Mouse (Mus musculus): ENCODE results near the gene Ptpru. TPM values are rescaled to one million over a fixed set of nuclear protein-coding genes. Genes with fewer than 3 reads are reported as not detected.
A peak's percentile ranks its signal among the peaks of the same experiment; 100 is the strongest.

Ptpru gene
- polyA plus RNA-seq, 1 experiment: 12.1 TPM

GRCm38 (mm10) chr4:131845991-131846778 is 8.1 kb upstream of the Ptpru start:
- Histone ChIP-seq H3K9me3 (replicated peaks; ENCODE audit: control insufficient read depth, insufficient read depth, low read length, poor library complexity, severe bottlenecking) (no peaks in the 10 kb centered on the region), H3K4me3 (ENCODE audit: low read depth, low read length) (no peak overlapping the region), H3K36me3 (ENCODE audit: control insufficient read depth, insufficient read depth, low read length, poor library complexity, severe bottlenecking) (0 out of 2 replicates have a peak, but pooled peaks cover 2% of the 10 kb centered on the region), H3K27me3 (ENCODE audit: control insufficient read depth, insufficient read depth, low read length, poor library complexity, severe bottlenecking) (no peaks in the 10 kb centered on the region), H3K4me1 (ENCODE audit: control insufficient read depth, insufficient read depth, low read length) (no peaks in the 10 kb centered on the region), H3K27ac (ENCODE audit: insufficient read depth, low read length) (no peak overlapping the region), H3K9ac (ENCODE audit: low read depth, poor library complexity, severe bottlenecking) (no peak overlapping the region)
- no peak for TF ChIP-seq EP300 (IDR thresholded peaks at IDR 0.05; ENCODE audit: insufficient read depth, low read depth, low read length)
- no peak for TF ChIP-seq POLR2A (IDR thresholded peaks at IDR 0.05; ENCODE audit: insufficient read depth, low read length)
- TF ChIP-seq CTCF (IDR thresholded peaks at IDR 0.05; ENCODE audit: low read depth, low read length): no peak

GRCm38 (mm10) chr4:131843290-131843743 is 5.2 kb upstream of the Ptpru start, which contains the start of gene Mecr:
TSS of gene Mecr (plus strand) at chr4:131843470.
- Histone ChIP-seq H3K27me3 (ENCODE audit: control insufficient read depth, insufficient read depth, low read length, poor library complexity, severe bottlenecking) (no peaks in the 10 kb centered on the region), H3K27ac (ENCODE audit: insufficient read depth, low read length) (no peak within 1 kb of the TSS)

GRCm38 (mm10) chr4:131836891-131837491 is 1.1 kb downstream of the Ptpru start:
- peak overlapping the region; percentile 59 for H3K4me3 ChIP-seq (ENCODE audit: low read depth, low read length)

More at GRCm38 (mm10) chr4:131843290-131843743, 5.2 kb upstream of the Ptpru start, which contains the start of gene Mecr:
- H3K4me1 ChIP-seq (ENCODE audit: control insufficient read depth, insufficient read depth, low read length): no peaks in the 10 kb centered on the region
- peak within 1 kb of the TSS; percentile 89 for H3K4me3 ChIP-seq (ENCODE audit: low read depth, low read length)
- 0 out of 2 replicates have a peak, but pooled peaks cover 2% of the 10 kb centered on the region for H3K36me3 ChIP-seq (ENCODE audit: control insufficient read depth, insufficient read depth, low read length, poor library complexity, severe bottlenecking)
- TF ChIP-seq EP300 (IDR thresholded peaks at IDR 0.05; ENCODE audit: insufficient read depth, low read depth, low read length) (0 out of 2 replicates have a peak, but pooled peaks have one; percentile 16), POLR2A (IDR thresholded peaks at IDR 0.05; ENCODE audit: insufficient read depth, low read length) (no peak)
- peak within 1 kb of the TSS; percentile 81 for H3K9ac ChIP-seq (ENCODE audit: low read depth, poor library complexity, severe bottlenecking)
- no peaks in the 10 kb centered on the region for H3K9me3 ChIP-seq (replicated peaks; ENCODE audit: control insufficient read depth, insufficient read depth, low read length, poor library complexity, severe bottlenecking)

GRCm38 (mm10) chr4:131836351-131836881 is 1.7 kb downstream of the Ptpru start:
- H3K4me1 ChIP-seq (ENCODE audit: control insufficient read depth, insufficient read depth, low read length): peaks cover 3% of the 10 kb centered on the region

More at GRCm38 (mm10) chr4:131836891-131837491, 1.1 kb downstream of the Ptpru start:
- no peak overlapping the region for H3K27ac ChIP-seq (ENCODE audit: insufficient read depth, low read length)
- peaks cover 3% of the 10 kb centered on the region for H3K4me1 ChIP-seq (ENCODE audit: control insufficient read depth, insufficient read depth, low read length)
- no peaks in the 10 kb centered on the region for H3K36me3 ChIP-seq (ENCODE audit: control insufficient read depth, insufficient read depth, low read length, poor library complexity, severe bottlenecking)
- no peak for TF ChIP-seq CTCF (IDR thresholded peaks at IDR 0.05; ENCODE audit: low read depth, low read length)
- TF ChIP-seq EP300 (IDR thresholded peaks at IDR 0.05; ENCODE audit: insufficient read depth, low read depth, low read length): no peak
- TF ChIP-seq POLR2A (IDR thresholded peaks at IDR 0.05; ENCODE audit: insufficient read depth, low read length): no peak
- peak overlapping the region; percentile 62 for H3K9ac ChIP-seq (ENCODE audit: low read depth, poor library complexity, severe bottlenecking)
- H3K9me3 ChIP-seq (replicated peaks; ENCODE audit: control insufficient read depth, insufficient read depth, low read length, poor library complexity, severe bottlenecking): no peaks in the 10 kb centered on the region
- no peaks in the 10 kb centered on the region for H3K27me3 ChIP-seq (ENCODE audit: control insufficient read depth, insufficient read depth, low read length, poor library complexity, severe bottlenecking)

GRCm38 (mm10) chr4:131833971-131834609 is 4.0 kb downstream of the Ptpru start:
- no peaks in the 10 kb centered on the region for H3K27me3 ChIP-seq (ENCODE audit: control insufficient read depth, insufficient read depth, low read length, poor library complexity, severe bottlenecking)
- peaks cover 3% of the 10 kb centered on the region for H3K4me1 ChIP-seq (ENCODE audit: control insufficient read depth, insufficient read depth, low read length)
- no peak overlapping the region for H3K27ac ChIP-seq (ENCODE audit: insufficient read depth, low read length)

More at GRCm38 (mm10) chr4:131836351-131836881, 1.7 kb downstream of the Ptpru start:
- H3K9ac ChIP-seq (ENCODE audit: low read depth, poor library complexity, severe bottlenecking): peak overlapping the region; percentile 14; the same call in 1 of the 2 replicates
- no peaks in the 10 kb centered on the region for H3K9me3 ChIP-seq (replicated peaks; ENCODE audit: control insufficient read depth, insufficient read depth, low read length, poor library complexity, severe bottlenecking)
- no peaks in the 10 kb centered on the region for H3K36me3 ChIP-seq (ENCODE audit: control insufficient read depth, insufficient read depth, low read length, poor library complexity, severe bottlenecking)
- TF ChIP-seq CTCF (IDR thresholded peaks at IDR 0.05; ENCODE audit: low read depth, low read length) (no peak), POLR2A (IDR thresholded peaks at IDR 0.05; ENCODE audit: insufficient read depth, low read length) (no peak), EP300 (IDR thresholded peaks at IDR 0.05; ENCODE audit: insufficient read depth, low read depth, low read length) (0 out of 2 replicates have a peak, but pooled peaks have one; percentile 6)
- no peak overlapping the region for H3K27ac ChIP-seq (ENCODE audit: insufficient read depth, low read length)
- H3K4me3 ChIP-seq (ENCODE audit: low read depth, low read length): peak overlapping the region; percentile 59
- no peaks in the 10 kb centered on the region for H3K27me3 ChIP-seq (ENCODE audit: control insufficient read depth, insufficient read depth, low read length, poor library complexity, severe bottlenecking)

More at GRCm38 (mm10) chr4:131833971-131834609, 4.0 kb downstream of the Ptpru start:
- Histone ChIP-seq H3K4me3 (ENCODE audit: low read depth, low read length) (no peak overlapping the region), H3K9me3 (replicated peaks; ENCODE audit: control insufficient read depth, insufficient read depth, low read length, poor library complexity, severe bottlenecking) (no peaks in the 10 kb centered on the region), H3K9ac (ENCODE audit: low read depth, poor library complexity, severe bottlenecking) (no peak overlapping the region), H3K36me3 (ENCODE audit: control insufficient read depth, insufficient read depth, low read length, poor library complexity, severe bottlenecking) (no peaks in the 10 kb centered on the region)
- TF ChIP-seq EP300 (IDR thresholded peaks at IDR 0.05; ENCODE audit: insufficient read depth, low read depth, low read length): 0 out of 2 replicates have a peak, but pooled peaks have one; percentile 28
- no peak for TF ChIP-seq CTCF (IDR thresholded peaks at IDR 0.05; ENCODE audit: low read depth, low read length)
